Mouse (Mus musculus): ENCODE measurements at regions not wholly inside any gene's neighbourhood (a gene's known extent, or its start where the extent isn't known, plus 50 kb on each side); places are given as distances from the start of the nearest gene placed in this dataset.
A peak's percentile ranks its signal among the peaks of the same experiment; 100 is the strongest.
"Not testable (repeated sequence)": the region's sequence is repeated elsewhere in the genome, so short reads cannot be mapped to it uniquely, and the experiment has no call there.

- ATAC-seq (replicated peaks; ENCODE audit: low FRiP score, low TSS enrichment, poor library complexity, severe bottlenecking) = peak; percentile 81; the same call in 1 of the 2 replicates
Measured at GRCm38 (mm10) chr1:164744955-164745608, 51.4 kb upstream of the Dpt start.

DNA sequence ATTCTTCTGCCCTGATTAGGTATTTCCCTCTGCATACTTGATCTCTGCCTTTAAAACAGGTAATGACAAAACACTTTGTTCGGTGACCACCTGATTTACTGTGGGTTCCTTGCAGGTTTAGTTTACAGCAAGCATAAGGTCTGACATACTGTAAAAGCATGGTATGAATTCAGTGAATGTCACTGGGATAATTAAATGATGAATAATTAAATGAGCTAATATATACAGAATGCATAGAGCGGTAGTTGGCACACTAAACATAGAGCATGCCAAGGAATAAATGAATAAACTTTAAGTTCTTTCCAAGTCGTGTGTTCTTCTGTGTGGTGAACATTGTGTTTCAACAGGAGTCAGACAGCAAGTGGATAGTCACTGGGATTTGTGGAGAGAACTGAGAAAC, 51.9 kb upstream of the Dpt start:
- ATAC-seq (replicated peaks; ENCODE audit: low FRiP score, low TSS enrichment, poor library complexity, severe bottlenecking) = no peak

GRCm38 (mm10) chr1:164742897-164743296, 53.5 kb upstream of the Dpt start:
- ATAC-seq (replicated peaks; ENCODE audit: low FRiP score, low TSS enrichment, poor library complexity, severe bottlenecking) = not testable (repeated sequence)

DNA sequence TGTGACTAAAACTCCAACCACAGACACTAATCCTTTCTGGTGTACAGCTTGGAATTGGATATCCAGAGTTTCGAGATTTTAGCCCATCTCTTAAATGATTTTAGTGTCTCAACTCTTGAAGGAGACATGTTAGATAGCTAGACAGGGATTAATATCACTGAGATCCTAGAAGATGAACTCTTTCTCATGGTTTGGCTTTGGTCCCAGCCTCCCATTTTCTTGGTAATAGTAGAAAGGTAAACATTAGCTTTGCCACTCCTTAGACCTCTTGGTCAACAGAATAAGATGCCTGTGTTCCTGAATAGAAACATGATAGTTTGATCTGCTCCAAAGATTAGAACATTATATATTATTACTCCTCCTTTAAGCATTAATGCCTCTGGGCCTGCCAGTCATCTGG, 60.8 kb upstream of the Dpt start:
- no peak for ATAC-seq (replicated peaks; ENCODE audit: low FRiP score, low TSS enrichment, poor library complexity, severe bottlenecking)

GRCm38 (mm10) chr1:164733741-164734140, 62.7 kb upstream of the Dpt start:
- no peak for ATAC-seq (replicated peaks; ENCODE audit: low FRiP score, low TSS enrichment, poor library complexity, severe bottlenecking)

DNA sequence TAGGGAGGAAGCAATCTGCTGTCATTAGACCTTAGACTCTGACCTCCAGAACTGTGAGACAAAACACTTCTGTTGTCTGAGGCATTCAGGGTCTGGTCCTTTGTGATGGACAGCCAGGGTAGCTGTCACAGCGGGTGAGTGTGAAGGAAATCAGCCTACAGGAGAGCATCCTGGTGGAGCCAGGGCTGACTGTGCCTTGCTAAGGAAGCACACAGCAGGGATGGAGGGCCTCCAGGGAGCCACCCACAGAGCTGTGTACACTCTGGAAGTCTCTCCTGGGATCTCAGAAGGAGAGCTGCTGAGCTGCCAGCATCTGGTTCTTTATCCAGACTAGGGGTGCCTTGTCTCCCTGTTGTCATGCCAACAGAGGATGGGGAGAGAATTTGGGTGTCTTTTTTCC, 74.4 kb upstream of the Dpt start:
- no peak for ATAC-seq (replicated peaks; ENCODE audit: low FRiP score, low TSS enrichment, poor library complexity, severe bottlenecking)

DNA sequence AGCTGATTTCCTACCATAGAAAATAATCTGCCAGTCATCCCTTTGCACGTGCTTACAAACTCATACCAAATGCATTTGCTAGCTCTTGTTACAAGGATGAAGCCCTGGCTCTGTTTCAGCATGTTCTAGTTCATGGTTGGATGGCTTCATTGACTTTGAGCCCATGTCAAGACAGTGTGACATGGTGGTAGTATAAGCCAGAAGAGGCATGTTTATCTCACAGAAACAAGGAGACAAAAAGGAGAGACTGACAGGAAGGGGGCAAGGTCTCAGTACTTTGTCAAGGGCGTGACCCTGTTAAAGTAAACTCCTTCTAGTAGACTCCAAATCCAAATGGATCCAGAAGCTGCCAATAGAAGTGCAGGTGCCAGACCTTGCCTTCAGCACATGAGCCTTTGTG, 81.5 kb upstream of the Dpt start:
- no peak for ATAC-seq (replicated peaks; ENCODE audit: low FRiP score, low TSS enrichment, poor library complexity, severe bottlenecking)

DNA sequence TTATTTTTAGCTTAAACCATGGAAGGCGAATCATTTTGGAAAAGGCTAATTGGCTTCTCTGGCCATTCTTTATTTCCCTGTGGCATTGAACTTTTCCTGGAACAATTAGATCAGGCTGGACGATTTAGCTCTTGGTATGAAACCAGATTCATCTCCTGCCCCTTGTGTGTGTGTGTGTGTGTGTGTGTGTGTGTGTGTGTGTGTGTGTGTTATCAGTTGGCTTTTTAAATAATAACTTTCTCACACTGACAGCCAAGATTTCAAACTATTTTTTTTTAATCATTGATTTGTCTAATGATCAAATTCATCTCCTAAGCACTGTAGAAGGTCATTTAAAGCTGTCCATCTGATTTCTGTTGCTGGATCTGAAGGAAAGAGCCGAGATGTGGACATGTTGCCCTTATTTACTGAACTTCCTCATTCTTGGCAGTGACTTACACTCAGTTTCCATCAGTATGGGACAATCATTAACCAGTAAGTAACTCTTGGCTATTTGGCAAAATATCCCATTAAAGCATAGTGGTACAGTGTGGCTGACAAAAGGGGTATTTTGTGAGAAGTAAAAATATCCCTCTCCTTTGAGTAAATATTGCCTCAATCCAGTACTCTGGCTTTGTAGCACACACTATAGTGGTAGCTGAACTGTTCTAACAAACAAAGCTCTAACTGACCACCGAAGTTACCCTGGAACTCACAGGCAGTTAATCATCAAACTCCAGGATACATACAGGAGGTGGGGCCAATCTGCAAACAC, 82.5 kb upstream of the Dpt start:
- no peak for ATAC-seq (replicated peaks; ENCODE audit: low FRiP score, low TSS enrichment, poor library complexity, severe bottlenecking)

DNA sequence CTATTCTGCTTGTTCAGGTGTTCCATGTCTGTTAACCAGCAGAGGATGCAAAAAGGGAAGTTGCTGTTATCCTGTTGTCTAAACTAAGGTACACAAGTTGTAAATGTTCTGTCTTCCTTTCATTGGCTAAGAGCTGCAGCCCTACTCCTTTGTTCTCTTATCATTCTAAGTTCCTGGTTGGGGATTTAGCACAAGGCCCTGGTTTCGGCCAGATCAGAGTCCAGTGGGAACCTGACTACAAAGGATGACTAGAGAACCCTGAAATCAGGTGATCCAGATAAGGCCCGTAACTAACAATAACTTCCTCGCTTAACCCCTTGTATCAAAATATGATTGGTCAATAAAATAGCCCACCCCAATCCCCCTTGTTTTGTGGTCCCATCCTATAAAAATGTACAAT, 83.9 kb upstream of the Dpt start:
- ATAC-seq (replicated peaks; ENCODE audit: low FRiP score, low TSS enrichment, poor library complexity, severe bottlenecking) = no peak

- no peak for ATAC-seq (replicated peaks; ENCODE audit: low FRiP score, low TSS enrichment, poor library complexity, severe bottlenecking)
Measured at GRCm38 (mm10) chr1:164704397-164705091, 91.9 kb upstream of the Dpt start.

GRCm38 (mm10) chr1:164703560-164704131, 92.8 kb upstream of the Dpt start:
- ATAC-seq (replicated peaks; ENCODE audit: low FRiP score, low TSS enrichment, poor library complexity, severe bottlenecking) = no peak

DNA sequence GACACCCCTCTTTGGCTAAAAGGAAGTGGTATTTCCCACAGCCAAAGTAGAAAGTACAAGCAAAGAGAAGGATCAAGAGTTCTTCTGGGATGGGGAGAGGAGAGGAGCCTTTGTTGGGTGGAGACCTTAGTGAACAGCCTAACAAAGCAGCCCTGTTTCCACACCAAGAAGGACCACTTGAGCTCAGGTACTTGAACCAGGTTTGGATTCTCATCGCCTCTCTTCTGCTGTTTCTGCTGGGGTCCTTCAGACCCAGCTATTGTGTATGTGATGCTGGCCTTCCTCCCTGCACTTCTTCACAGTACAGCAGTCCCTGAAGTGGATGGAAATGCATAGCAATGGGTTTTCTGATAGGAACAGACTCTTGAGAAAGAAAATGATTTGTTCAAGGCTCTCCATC, 106.4 kb upstream of the Dpt start:
- no peak for ATAC-seq (replicated peaks; ENCODE audit: low FRiP score, low TSS enrichment, poor library complexity, severe bottlenecking)

DNA sequence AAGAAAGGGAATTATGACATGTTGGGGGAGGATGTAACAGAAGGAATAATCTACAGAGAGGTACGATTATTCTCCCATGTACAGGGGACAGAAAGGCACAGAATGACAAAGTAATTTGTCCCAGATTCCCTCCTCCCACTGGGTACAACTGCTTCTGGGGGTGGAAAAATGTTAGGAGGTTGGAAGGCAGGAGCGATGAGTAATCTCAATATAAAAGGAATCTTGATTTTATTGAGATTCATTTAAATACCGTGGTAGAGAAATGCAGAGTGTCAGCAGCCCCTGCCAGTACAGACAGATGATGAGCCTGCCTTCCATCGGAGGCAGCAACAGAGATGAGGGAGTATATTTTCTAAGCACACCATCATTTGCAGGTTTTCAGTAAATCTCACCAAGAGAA, 107.1 kb upstream of the Dpt start:
- ATAC-seq (replicated peaks; ENCODE audit: low FRiP score, low TSS enrichment, poor library complexity, severe bottlenecking) = no peak

GRCm38 (mm10) chr1:164684437-164684836, 112.0 kb upstream of the Dpt start:
- no peak for ATAC-seq (replicated peaks; ENCODE audit: low FRiP score, low TSS enrichment, poor library complexity, severe bottlenecking)

- ATAC-seq (replicated peaks; ENCODE audit: low FRiP score, low TSS enrichment, poor library complexity, severe bottlenecking) = no peak
Measured at GRCm38 (mm10) chr1:164683788-164684187, 112.7 kb upstream of the Dpt start.

- ATAC-seq (replicated peaks; ENCODE audit: low FRiP score, low TSS enrichment, poor library complexity, severe bottlenecking) = no peak
Measured at GRCm38 (mm10) chr1:164682867-164683599, 113.4 kb upstream of the Dpt start.

GRCm38 (mm10) chr1:164682426-164682825, 114.0 kb upstream of the Dpt start:
- no peak for ATAC-seq (replicated peaks; ENCODE audit: low FRiP score, low TSS enrichment, poor library complexity, severe bottlenecking)

- ATAC-seq (replicated peaks; ENCODE audit: low FRiP score, low TSS enrichment, poor library complexity, severe bottlenecking) = no peak
Measured at GRCm38 (mm10) chr1:164681582-164681981, 114.9 kb upstream of the Dpt start.

- ATAC-seq (replicated peaks; ENCODE audit: low FRiP score, low TSS enrichment, poor library complexity, severe bottlenecking) = no peak
Measured at GRCm38 (mm10) chr1:164678303-164678702, 118.1 kb upstream of the Dpt start.

GRCm38 (mm10) chr1:164652244-164652643, 144.2 kb upstream of the Dpt start:
- no peak for ATAC-seq (replicated peaks; ENCODE audit: low FRiP score, low TSS enrichment, poor library complexity, severe bottlenecking)
